Mouse (Mus musculus): ENCODE data around the gene C130074G19Rik. TPM values are rescaled to one million over a fixed set of nuclear protein-coding genes. Genes with fewer than 3 reads are reported as not detected.

C130074G19Rik gene
- total RNA-seq, 1 experiment from 2014 or later = not detected

DNA sequence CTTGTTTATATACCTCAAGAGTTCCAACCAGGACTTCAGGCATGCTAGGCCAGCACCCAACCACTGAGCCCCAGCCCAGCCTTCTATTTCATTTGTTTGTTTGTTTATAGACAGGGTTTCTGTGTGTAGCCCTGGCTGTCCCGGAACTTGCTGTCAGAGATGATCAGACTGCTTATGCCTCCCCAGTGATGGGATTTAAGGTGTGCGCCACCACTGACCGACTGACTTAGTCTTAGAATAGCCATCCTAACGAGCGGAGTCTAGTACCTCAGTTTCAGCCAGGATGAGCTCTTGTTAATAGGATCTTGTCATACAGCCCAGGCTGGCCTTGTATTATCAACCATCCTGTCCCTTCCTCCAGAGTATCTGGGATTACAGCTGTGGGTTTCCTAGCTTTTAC lies 1.8 kb downstream of the C130074G19Rik start:
- no peak for ATAC-seq (ENCODE audit: extremely low read depth, insufficient number of reproducible peaks, low FRiP score, poor library complexity, severe bottlenecking)

DNA sequence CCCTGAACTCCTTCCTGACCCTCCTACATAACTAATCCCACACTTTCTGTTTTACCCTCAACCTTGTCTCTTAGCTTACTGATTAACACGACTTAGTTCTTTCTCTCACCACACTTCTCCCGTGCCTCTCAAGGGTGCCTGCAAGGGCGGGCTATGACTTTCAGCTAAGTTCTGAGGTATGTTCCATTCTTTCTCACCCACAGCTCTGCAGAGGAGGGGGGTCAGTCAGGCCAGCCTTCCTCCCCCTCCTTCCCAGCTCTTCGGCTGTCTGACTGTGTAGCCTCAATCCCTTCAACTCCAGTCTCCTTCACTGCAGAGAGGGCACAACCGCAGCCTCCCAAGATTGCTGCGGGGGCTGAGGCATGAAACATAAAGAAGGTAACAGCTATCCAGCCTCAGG lies 4.2 kb downstream of the C130074G19Rik start:
- no peak for ATAC-seq (ENCODE audit: extremely low read depth, insufficient number of reproducible peaks, low FRiP score, poor library complexity, severe bottlenecking)

- ATAC-seq (ENCODE audit: extremely low read depth, insufficient number of reproducible peaks, low FRiP score, poor library complexity, severe bottlenecking) = no peak
These were observed 5.7 kb downstream of the C130074G19Rik start for GRCm38 (mm10) chr1:184877306-184877705.

GRCm38 (mm10) chr1:184873910-184874309 lies 9.1 kb downstream of the C130074G19Rik start:
- ATAC-seq (ENCODE audit: extremely low read depth, insufficient number of reproducible peaks, low FRiP score, poor library complexity, severe bottlenecking) = no peak

DNA sequence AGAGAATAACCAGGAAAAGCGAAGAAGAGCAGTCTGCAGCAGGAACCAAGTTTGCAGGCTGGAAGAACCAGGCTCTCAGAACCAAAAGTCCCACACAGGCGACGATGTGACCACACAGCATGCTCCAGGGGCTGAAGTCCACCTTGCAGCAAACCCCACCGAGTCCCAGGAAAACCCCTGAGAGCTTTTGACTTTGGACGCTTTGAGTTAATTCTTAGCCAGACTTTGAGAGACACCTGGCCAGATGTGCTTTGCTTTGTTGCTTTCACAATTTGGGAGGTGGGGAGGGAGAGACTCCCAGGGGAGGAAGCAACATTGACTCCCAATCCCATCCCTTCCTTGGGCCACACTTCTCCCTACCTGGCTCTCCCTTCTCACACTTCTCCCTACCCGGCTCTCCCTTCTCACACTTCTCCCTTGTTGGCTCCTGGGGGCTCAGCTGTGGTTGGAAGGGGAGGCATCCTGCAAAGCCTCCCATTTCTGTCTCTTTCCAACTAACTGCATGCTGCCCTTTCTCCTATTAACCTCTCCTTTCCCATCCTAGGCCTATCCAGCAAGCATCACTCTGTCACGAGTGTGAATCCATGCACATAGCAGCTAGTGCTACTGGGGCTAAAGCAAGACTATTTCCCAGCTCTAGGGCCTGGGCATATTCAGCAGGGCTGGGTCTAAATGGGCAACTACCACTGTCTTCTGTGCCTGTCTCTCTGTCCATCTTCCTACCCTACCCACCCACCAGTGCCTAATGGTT lies 10.8 kb downstream of the C130074G19Rik start:
- ATAC-seq (ENCODE audit: extremely low read depth, insufficient number of reproducible peaks, low FRiP score, poor library complexity, severe bottlenecking) = no peak

GRCm38 (mm10) chr1:184871506-184871905 lies 11.5 kb downstream of the C130074G19Rik start:
- no peak for ATAC-seq (ENCODE audit: extremely low read depth, insufficient number of reproducible peaks, low FRiP score, poor library complexity, severe bottlenecking)

DNA sequence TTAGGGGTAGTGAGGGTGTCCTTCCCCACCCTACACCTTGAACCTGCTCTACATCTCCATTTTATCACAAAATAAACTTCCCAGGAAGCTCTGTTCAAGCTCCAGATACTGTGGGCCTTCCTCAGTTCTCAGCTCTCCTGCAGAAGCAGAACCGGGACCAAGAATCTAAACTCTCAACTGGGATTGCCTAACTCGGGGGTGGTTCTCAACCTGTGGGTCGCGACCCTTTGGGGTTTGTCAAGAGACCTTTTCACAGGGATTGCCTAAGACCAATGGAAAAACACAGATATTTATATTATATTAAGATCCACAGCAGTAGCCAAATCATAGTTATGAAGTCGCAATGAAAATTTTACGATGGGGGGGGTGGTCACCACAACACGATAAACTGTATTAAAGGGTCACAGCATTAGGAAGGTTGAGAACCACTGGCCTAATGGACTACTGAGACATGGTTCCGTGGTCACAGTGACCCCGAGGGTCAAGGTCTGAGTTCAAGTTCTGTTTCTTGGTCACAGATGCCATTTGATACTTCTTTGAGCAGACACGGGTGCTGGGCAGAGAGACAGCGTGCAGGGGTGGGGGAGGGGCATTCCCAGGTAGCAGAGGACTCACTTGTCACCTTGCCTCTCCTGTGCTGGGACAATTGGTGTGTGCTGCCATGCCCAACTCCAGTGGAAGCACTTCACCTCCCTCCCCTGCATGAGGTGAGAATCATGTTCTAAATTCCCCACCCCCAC lies 12.2 kb downstream of the C130074G19Rik start:
- no peak for ATAC-seq (ENCODE audit: extremely low read depth, insufficient number of reproducible peaks, low FRiP score, poor library complexity, severe bottlenecking)

DNA sequence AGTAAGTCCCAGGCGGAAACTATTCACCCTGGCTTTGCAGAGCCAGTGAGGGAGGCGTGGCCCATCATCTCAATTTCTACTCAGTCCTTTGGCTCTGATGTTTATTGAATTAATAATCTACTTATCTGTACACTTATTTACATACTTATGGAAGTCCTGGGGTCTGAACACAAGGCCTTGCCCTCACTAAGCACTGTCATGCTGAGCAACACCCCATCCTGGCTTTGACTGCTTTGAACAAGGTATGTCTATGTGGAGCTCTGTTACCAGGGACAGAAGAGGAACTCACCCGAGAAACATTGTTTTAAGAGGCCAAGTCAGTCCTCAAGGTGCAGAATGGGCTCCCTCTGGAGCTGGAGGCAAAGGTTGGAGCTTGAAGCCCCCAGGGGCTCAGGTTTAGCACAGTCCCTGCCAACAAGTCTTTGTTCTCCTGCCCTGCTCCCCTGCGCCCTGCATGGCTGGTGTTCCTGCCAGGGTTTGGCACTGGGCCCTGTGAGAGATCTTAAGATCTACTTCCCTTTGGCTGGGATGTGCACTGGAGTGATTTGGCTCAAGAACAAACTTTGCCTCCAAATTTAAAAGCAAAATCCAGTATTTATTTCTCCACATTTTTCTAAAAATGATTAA lies 13.0 kb downstream of the C130074G19Rik start:
- no peak for ATAC-seq (ENCODE audit: extremely low read depth, insufficient number of reproducible peaks, low FRiP score, poor library complexity, severe bottlenecking)

DNA sequence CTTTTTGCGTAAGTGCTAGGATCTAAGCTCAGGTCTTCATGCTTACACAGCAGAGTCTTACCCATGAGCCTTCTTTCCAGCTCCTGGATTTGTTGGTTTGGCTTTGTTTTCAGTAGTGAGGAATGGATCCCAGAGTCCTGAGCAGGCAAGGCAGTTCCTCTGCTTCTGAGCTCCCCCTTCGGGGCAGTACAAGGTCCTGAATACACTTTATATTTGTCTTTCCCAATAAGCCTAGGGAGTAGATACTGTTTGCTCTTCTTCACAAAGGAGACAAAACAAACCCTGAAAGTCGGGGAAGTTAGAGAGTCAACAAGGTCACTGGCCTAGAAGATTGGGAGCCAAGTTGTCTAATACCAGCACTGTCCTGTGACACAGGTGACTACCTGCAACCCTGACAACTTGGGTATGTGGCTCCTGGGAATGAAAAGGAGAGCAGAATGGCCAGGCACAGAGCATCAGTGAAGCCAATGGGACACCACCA lies 15.3 kb downstream of the C130074G19Rik start:
- ATAC-seq (ENCODE audit: extremely low read depth, insufficient number of reproducible peaks, low FRiP score, poor library complexity, severe bottlenecking) = no peak

GRCm38 (mm10) chr1:184864381-184864801 lies 18.6 kb downstream of the C130074G19Rik start:
- ATAC-seq (ENCODE audit: extremely low read depth, insufficient number of reproducible peaks, low FRiP score, poor library complexity, severe bottlenecking) = no peak

GRCm38 (mm10) chr1:184862636-184863035 lies 20.4 kb downstream of the C130074G19Rik start:
- no peak for ATAC-seq (ENCODE audit: extremely low read depth, insufficient number of reproducible peaks, low FRiP score, poor library complexity, severe bottlenecking)

DNA sequence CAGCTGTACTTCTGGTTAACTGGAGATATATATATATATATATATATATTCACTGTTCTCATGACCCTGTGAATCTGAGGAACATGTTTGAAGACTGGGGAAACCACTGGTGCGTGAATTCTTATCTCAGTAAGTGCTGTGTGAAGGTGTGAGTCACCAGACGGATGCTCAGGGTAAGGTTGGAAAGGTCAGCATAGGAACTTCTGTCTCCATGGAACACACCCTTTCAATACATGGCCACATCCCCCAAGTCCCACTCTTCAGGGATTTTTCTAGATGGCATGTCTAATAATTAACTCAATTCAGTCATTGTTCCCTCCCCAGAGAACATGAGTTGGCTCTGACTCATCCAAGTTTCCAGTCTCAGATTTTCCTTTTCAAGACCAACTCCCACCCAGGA lies 21.5 kb downstream of the C130074G19Rik start:
- ATAC-seq (ENCODE audit: extremely low read depth, insufficient number of reproducible peaks, low FRiP score, poor library complexity, severe bottlenecking) = no peak

DNA sequence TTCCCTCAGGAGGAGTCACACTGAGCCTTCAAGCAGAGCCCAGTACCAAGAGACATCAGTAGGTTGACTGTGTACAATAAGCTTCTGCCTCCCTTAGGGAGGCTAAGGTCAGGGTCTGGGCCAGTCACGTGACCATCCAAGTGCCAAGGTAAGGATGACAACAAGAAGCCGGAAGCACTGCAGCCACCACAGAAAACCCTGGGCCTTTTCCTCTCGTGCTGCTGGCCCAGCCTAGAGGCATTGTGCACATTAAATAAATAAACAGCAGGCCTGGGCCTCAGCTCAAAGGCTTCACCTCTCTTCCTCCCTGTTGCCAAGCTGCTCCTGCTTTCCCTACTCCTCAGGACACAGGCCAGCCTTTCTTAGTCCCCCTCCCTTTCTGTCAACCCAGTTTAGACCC lies 22.7 kb downstream of the C130074G19Rik start:
- no peak for ATAC-seq (ENCODE audit: extremely low read depth, insufficient number of reproducible peaks, low FRiP score, poor library complexity, severe bottlenecking)

DNA sequence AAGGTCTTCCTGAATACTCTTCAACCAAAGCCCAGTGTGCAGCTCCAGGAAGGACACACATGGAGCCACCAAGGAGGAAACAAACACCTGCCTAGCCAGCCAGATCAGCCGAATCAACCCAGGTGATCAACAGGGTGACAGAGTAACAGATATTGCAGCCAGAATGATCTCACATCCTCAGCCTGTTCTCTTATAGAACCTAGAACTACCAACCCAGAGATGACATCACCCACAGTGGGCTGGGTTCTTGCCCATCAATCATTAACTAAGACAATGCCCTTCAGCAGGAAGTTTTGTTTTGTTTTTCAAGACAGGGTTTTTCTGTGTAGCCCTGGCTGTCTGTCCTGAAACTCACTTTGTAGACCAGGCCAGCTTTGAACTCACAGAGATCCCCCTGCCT lies 24.8 kb downstream of the C130074G19Rik start:
- no peak for ATAC-seq (ENCODE audit: extremely low read depth, insufficient number of reproducible peaks, low FRiP score, poor library complexity, severe bottlenecking)

- no peak for ATAC-seq (ENCODE audit: extremely low read depth, insufficient number of reproducible peaks, low FRiP score, poor library complexity, severe bottlenecking)
These were observed 25.8 kb downstream of the C130074G19Rik start for GRCm38 (mm10) chr1:184857216-184857615.

GRCm38 (mm10) chr1:184853922-184854321 lies 29.1 kb downstream of the C130074G19Rik start:
- ATAC-seq (ENCODE audit: extremely low read depth, insufficient number of reproducible peaks, low FRiP score, poor library complexity, severe bottlenecking) = no peak

DNA sequence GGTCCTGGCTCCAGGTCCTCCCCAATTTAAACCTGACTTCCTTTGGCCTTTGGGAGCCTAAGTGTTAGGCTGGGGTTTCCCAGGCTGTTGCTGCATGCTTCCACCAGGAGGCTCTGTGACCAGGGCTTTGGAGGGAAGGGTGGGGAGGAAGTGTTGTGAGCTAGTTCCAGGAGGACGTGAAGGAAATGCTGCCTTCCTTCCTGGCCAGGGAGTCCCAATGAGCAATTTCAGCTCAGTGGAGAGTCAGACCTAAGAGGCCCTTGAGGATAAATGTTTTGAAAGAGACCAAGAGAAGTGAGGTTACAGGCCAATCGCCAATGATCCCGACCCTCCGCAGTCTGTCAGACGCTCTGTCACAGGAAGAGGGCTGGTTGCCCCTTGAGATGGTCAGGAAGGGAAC lies 29.7 kb downstream of the C130074G19Rik start:
- 0 out of 2 replicates have a peak, but pooled peaks have one; percentile 13 for ATAC-seq (ENCODE audit: extremely low read depth, insufficient number of reproducible peaks, low FRiP score, poor library complexity, severe bottlenecking)

- ATAC-seq (ENCODE audit: extremely low read depth, insufficient number of reproducible peaks, low FRiP score, poor library complexity, severe bottlenecking) = peak; percentile 87
These were observed 31.0 kb downstream of the C130074G19Rik start for GRCm38 (mm10) chr1:184851741-184852618.

DNA sequence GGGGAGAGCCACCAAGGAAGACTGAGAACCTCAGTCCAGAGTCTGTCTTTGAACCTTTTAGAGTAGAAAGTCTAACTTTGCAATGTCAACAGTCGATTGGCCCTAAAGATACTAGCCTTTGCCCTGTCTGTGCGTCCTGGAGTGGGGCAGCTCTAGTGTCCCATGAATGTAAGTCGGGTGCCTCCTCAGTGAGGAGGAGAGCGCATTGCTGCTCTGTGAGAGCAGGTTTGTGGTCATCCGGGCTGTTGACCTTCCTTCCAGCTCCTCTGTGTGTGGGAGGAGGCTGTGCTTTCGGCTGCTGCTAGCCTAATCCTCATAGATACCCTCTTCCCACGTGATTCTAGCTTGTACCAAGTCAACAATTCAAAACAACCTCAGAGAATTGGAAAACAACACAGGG lies 31.9 kb downstream of the C130074G19Rik start:
- no peak for ATAC-seq (ENCODE audit: extremely low read depth, insufficient number of reproducible peaks, low FRiP score, poor library complexity, severe bottlenecking)
